ENCODE assay signal across 8 mouse cellular contexts in the genomic region with DNA sequence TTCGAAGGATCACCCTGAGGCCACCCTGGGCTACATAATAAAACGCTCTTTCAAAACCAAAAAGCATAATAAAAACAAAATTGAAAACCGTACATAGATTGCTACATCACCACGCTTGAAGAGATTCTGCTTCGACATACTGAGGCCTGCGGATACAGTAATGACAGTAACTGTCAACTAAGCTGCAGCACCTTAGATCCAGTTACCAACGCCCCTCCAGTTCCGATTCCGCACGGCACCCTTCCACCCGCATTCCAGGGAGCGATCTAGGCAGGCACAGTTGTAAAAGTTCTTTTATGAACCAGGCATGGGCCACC. TPM values are rescaled to one million over a fixed set of nuclear protein-coding genes. Genes with fewer than 3 reads are reported as not detected.
DNase-seq lines count a peak whose midpoint lies in the region; ATAC-seq lines count a peak whose summit lies in the region.

No protein-coding gene starts in this region.

- H3K9ac ChIP-seq in kidney, embryonic 15.5 days = peak overlapping the region; percentile 89
- peak overlapping the region; percentile 93 for H3K9ac ChIP-seq in hindbrain, embryonic 13.5 days
- H3K9ac ChIP-seq in midbrain, embryonic 13.5 days (replicated peaks) = peak overlapping the region; percentile 91

- peak overlapping the region; percentile 71 for H3K4me3 ChIP-seq in kidney, embryonic 15.5 days (replicated peaks)
- peak overlapping the region; percentile 98 for H3K4me3 ChIP-seq in brown adipose tissue, adult 24 weeks (ENCODE audit: insufficient read depth, low read depth, low read length)
- H3K4me3 ChIP-seq in hindbrain, embryonic 13.5 days = peak overlapping the region; percentile 86
- H3K4me3 ChIP-seq in midbrain, embryonic 13.5 days (replicated peaks) = peak overlapping the region; percentile 88

- no peaks in the 10 kb centered on the region for H3K27me3 ChIP-seq in kidney, embryonic 15.5 days
- no peaks in the 10 kb centered on the region for H3K27me3 ChIP-seq in hindbrain, embryonic 13.5 days
- no peaks in the 10 kb centered on the region for H3K27me3 ChIP-seq in midbrain, embryonic 13.5 days

- peaks cover 13% of the 10 kb centered on the region for H3K4me1 ChIP-seq in kidney, embryonic 15.5 days
- peaks cover 2% of the 10 kb centered on the region; the same call in 1 of the 2 replicates for H3K4me1 ChIP-seq in brown adipose tissue, adult 24 weeks (ENCODE audit: control insufficient read depth, insufficient read depth, insufficient read length, low read length)
- H3K4me1 ChIP-seq in hindbrain, embryonic 13.5 days (replicated peaks) = peaks cover 24% of the 10 kb centered on the region
- H3K4me1 ChIP-seq in midbrain, embryonic 13.5 days (replicated peaks) = peaks cover 28% of the 10 kb centered on the region

- H3K9me3 ChIP-seq in kidney, embryonic 15.5 days (replicated peaks) = no peaks in the 10 kb centered on the region
- no peaks in the 10 kb centered on the region for H3K9me3 ChIP-seq in hindbrain, embryonic 13.5 days
- no peaks in the 10 kb centered on the region for H3K9me3 ChIP-seq in midbrain, embryonic 13.5 days

- peaks cover 14% of the 10 kb centered on the region for H3K36me3 ChIP-seq in kidney, embryonic 15.5 days
- H3K36me3 ChIP-seq in hindbrain, embryonic 13.5 days = peaks cover 12% of the 10 kb centered on the region
- H3K36me3 ChIP-seq in midbrain, embryonic 13.5 days = peaks cover 14% of the 10 kb centered on the region

- no peak; the same call in 1 of the 2 replicates for ATAC-seq in kidney, embryonic 15.5 days (replicated peaks; ENCODE audit: low FRiP score)
- no peak for ATAC-seq in hindbrain, embryonic 13.5 days (ENCODE audit: low FRiP score)
- no peak for ATAC-seq in midbrain, embryonic 13.5 days

- peak overlapping the region; percentile 97 for H3K27ac ChIP-seq in kidney, embryonic 15.5 days
- peak overlapping the region; percentile 98 for H3K27ac ChIP-seq in brown adipose tissue, adult 24 weeks (replicated peaks; ENCODE audit: low read depth, low read length)
- peak overlapping the region; percentile 97 for H3K27ac ChIP-seq in hindbrain, embryonic 13.5 days
- H3K27ac ChIP-seq in midbrain, embryonic 13.5 days = peak overlapping the region; percentile 97

- DNase-seq in kidney, adult 18-20 months = no peak
- no peak for DNase-seq in cerebellum, postnatal 14 days
- DNase-seq in testis, postnatal 10 days (ENCODE audit: low spot score) = no peak
- no peak for DNase-seq in left cerebral cortex, postnatal 36 days (ENCODE audit: low spot score in 2 of 2)

- 2% methylated on average over 12 of the region's 12 CpGs for WGBS in kidney, embryonic 15.5 days
- 5% methylated on average over 12 of the region's 12 CpGs for WGBS in hindbrain, embryonic 13.5 days
- 6% methylated on average over 12 of the region's 12 CpGs for WGBS in midbrain, embryonic 13.5 days

- peak overlapping the region; percentile 65 for H3K4me2 ChIP-seq in kidney, embryonic 15.5 days
- peak overlapping the region; percentile 61 for H3K4me2 ChIP-seq in hindbrain, embryonic 13.5 days
- peak overlapping the region; percentile 83 for H3K4me2 ChIP-seq in midbrain, embryonic 13.5 days (replicated peaks)

- intact Hi-C loops in left cerebral cortex, postnatal 36 days (cut with DNase I) = no loop called here

RNA-seq across cellular contexts. Expression of gene Chd1, which starts 0.7 kb away (rescaled TPM):
- polyA plus RNA-seq in kidney, embryonic 15.5 days (2015; fragmentation: Nextera tagmentation; extraction: Ambion mirVana) = 29.5 and 30.9 TPM in 2 replicates
- 9.2 and 13.2 TPM in 2 replicates for polyA plus RNA-seq in brown adipose tissue, adult 24 weeks (2012; ENCODE audit: insufficient read depth, insufficient read length, missing spikeins)
- 20.9 and 22.9 TPM in 2 replicates for polyA plus RNA-seq in hindbrain, embryonic 13.5 days (2015; fragmentation: Nextera tagmentation; extraction: Ambion mirVana)
- polyA plus RNA-seq in midbrain, embryonic 13.5 days (2015; fragmentation: Nextera tagmentation; extraction: Ambion mirVana) = 21.2 and 26.0 TPM in 2 replicates
- total RNA-seq in left cerebral cortex, postnatal 36 days (2021) = 10 to 100 TPM; 19.4 to 21.6 TPM
